Mouse (Mus musculus): Measurements from ENCODE around the gene Fam129a. TPM values are rescaled to one million over a fixed set of nuclear protein-coding genes. Genes with fewer than 3 reads are reported as not detected.

Gene Fam129a
- total RNA-seq, 2 experiments from 2014 or later: 10.6 to 11.9 TPM

GRCm38 (mm10) chr1:151696751-151697150 is 125.8 kb downstream of the Fam129a start:
- no peak for DNase-seq

GRCm38 (mm10) chr1:151697901-151698641 is 127.1 kb downstream of the Fam129a start:
- DNase-seq: peak in 1 of 2 experiments; percentile 2

- DNase-seq: peak in 1 of 2 experiments; percentile 33
Observed at GRCm38 (mm10) chr1:151699363-151699762, 128.4 kb downstream of the Fam129a start.

GRCm38 (mm10) chr1:151702816-151703215 is 131.8 kb downstream of the Fam129a start:
- DNase-seq: no peak

- DNase-seq: peak; percentile 82 to 94
Observed at GRCm38 (mm10) chr1:151705723-151706396, 134.9 kb downstream of the Fam129a start.

- no peak for DNase-seq
Observed at GRCm38 (mm10) chr1:151706397-151706752, 135.4 kb downstream of the Fam129a start.

GRCm38 (mm10) chr1:151708966-151709733 is 138.2 kb downstream of the Fam129a start:
- peak in 1 of 2 experiments; percentile 35 for DNase-seq

- no peak for DNase-seq
Observed at GRCm38 (mm10) chr1:151709734-151710022, 138.7 kb downstream of the Fam129a start.

- DNase-seq: peak in 1 of 2 experiments; percentile 35
Observed at GRCm38 (mm10) chr1:151710424-151711055, 139.6 kb downstream of the Fam129a start.

GRCm38 (mm10) chr1:151711062-151711461 is 140.1 kb downstream of the Fam129a start:
- DNase-seq: no peak

- no peak for DNase-seq
Observed at GRCm38 (mm10) chr1:151712664-151713063, 141.7 kb downstream of the Fam129a start.

- no peak for DNase-seq
Observed at GRCm38 (mm10) chr1:151713622-151714021, 142.6 kb downstream of the Fam129a start.

GRCm38 (mm10) chr1:151716024-151716710 is 145.2 kb downstream of the Fam129a start:
- DNase-seq: no peak

- no peak for DNase-seq
Observed at GRCm38 (mm10) chr1:151717624-151718023, 146.6 kb downstream of the Fam129a start.

- DNase-seq: no peak
Observed at GRCm38 (mm10) chr1:151718575-151718974, 147.6 kb downstream of the Fam129a start.

GRCm38 (mm10) chr1:151719911-151720310 is 148.9 kb downstream of the Fam129a start:
- no peak for DNase-seq

GRCm38 (mm10) chr1:151720566-151720965 is 149.6 kb downstream of the Fam129a start:
- no peak for DNase-seq

GRCm38 (mm10) chr1:151721357-151721983 is 150.5 kb downstream of the Fam129a start:
- DNase-seq: no peak

GRCm38 (mm10) chr1:151723771-151724170 is 152.8 kb downstream of the Fam129a start:
- no peak for DNase-seq

- no peak for DNase-seq
Observed at GRCm38 (mm10) chr1:151725590-151725989, 154.6 kb downstream of the Fam129a start.

- no peak for DNase-seq
Observed at GRCm38 (mm10) chr1:151726358-151726757, 155.4 kb downstream of the Fam129a start.
